Mouse (Mus musculus) embryonic facial prominence, embryonic 15.5 days (tissue): ENCODE measurements around the gene Rad18. TPM values are rescaled to one million over a fixed set of nuclear protein-coding genes. Genes with fewer than 3 reads are reported as not detected.

Experiments used
- ATAC-seq: fragments of 200-750 bp; cut with Nextera tagmentation; 2 replicates; pipeline ENCODE4 v1.8.0; 2017; ENCODE audit warnings: low read depth, moderate TSS enrichment; ENCODE audit not compliant: insufficient number of reproducible peaks, low FRiP score, low TSS enrichment
- H3K27ac ChIP-seq: fragments of 300-500 bp; sonication (generic); replicated peaks from 2 replicates; pipeline ENCODE4 v1.5.1; 2015; ENCODE audit warnings: mild to moderate bottlenecking, inconsistent platforms
- H3K27me3 ChIP-seq: fragments of 300-500 bp; sonication (generic); 2 replicates; pipeline ENCODE4 v1.6.1; 2015; ENCODE audit warnings: inconsistent platforms
- H3K36me3 ChIP-seq: fragments of 300-500 bp; sonication (generic); 2 replicates; pipeline ENCODE4 v1.6.1; 2015; ENCODE audit warnings: mild to moderate bottlenecking, inconsistent platforms
- H3K4me1 ChIP-seq: fragments of 300-500 bp; sonication (generic); 2 replicates; pipeline ENCODE4 v1.6.1; 2015; ENCODE audit warnings: inconsistent platforms
- H3K4me2 ChIP-seq: fragments of 300-500 bp; sonication (generic); replicated peaks from 2 replicates; pipeline ENCODE4 v1.6.1; 2015; ENCODE audit warnings: mild to moderate bottlenecking, inconsistent platforms
- H3K4me3 ChIP-seq: fragments of 300-500 bp; sonication (generic); replicated peaks from 2 replicates; pipeline ENCODE4 v1.5.1; 2015; ENCODE audit warnings: mild to moderate bottlenecking, inconsistent platforms
- H3K9ac ChIP-seq: fragments of 300-500 bp; sonication (generic); 2 replicates; pipeline ENCODE4 v1.6.1; 2015; ENCODE audit warnings: inconsistent platforms
- H3K9me3 ChIP-seq: fragments of 300-500 bp; sonication (generic); replicated peaks from 2 replicates; pipeline ENCODE4 v1.6.1; 2016; ENCODE audit warnings: inconsistent platforms
- WGBS: fragments of 180-500 bp; shearing (Covaris S2); methylation state at CpG from one replicate; pipeline ENCODE4 v1.1.7; 2015; 5-methylcytosine and 5-hydroxymethylcytosine counted together
- polyA plus RNA-seq: library from polyadenylated mRNA; unstranded; fragments of >200 nt; fragmentation: Nextera tagmentation; extraction: Ambion mirVana; gene quantifications from 2 replicates; pipeline ENCODE4 v1.2.1, GENCODE M21; 2015

The Rad18 gene
- polyA plus RNA-seq, 1 experiment from 2014 or later, result 30.2 TPM

DNA sequence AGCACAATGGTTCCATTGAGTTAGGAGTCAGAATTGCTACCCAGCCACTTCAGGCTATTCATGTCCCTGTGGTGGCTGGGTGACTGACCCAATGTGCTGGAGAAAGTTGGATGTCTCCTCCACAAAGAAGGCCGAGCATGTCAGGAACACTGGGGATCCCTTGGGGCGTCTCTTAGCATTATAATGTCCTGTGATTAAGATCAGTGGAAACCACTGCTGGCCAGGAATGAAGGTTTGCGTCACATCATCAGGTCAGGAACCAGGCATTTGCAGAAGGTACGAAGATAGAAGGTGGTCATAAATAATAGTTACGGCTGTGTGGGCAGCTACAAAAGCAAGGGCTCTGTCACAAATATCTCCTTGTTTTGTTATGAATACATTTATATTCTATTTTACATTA, 111.5 kb downstream of the Rad18 start:
- 87% methylated on average over 5 of the region's 5 CpGs for WGBS
- no peaks in the 10 kb centered on the region for H3K27me3 ChIP-seq
- H3K36me3 ChIP-seq, result no peaks in the 10 kb centered on the region
- H3K4me2 ChIP-seq, result no peak overlapping the region
- H3K9ac ChIP-seq, result no peak overlapping the region
- H3K9me3 ChIP-seq, result no peaks in the 10 kb centered on the region
- no peak for ATAC-seq
- no peaks in the 10 kb centered on the region for H3K4me1 ChIP-seq
- H3K4me3 ChIP-seq, result no peak overlapping the region
- no peak overlapping the region for H3K27ac ChIP-seq

- Histone ChIP-seq H3K27me3 (no peaks in the 10 kb centered on the region), H3K4me2 (no peak overlapping the region), H3K4me3 (no peak overlapping the region), H3K9me3 (no peaks in the 10 kb centered on the region), H3K36me3 (no peaks in the 10 kb centered on the region), H3K9ac (no peak overlapping the region), H3K27ac (no peak overlapping the region), H3K4me1 (no peaks in the 10 kb centered on the region)
- ATAC-seq, result no peak
- WGBS, result 79% methylated on average over 4 of the region's 4 CpGs
Measured at GRCm38 (mm10) chr6:112582022-112582421, 114.5 kb downstream of the Rad18 start.

- ATAC-seq, result no peak
- 59% methylated on average over 5 of the region's 5 CpGs for WGBS
Measured at GRCm38 (mm10) chr6:112577198-112577597, 119.3 kb downstream of the Rad18 start.

DNA sequence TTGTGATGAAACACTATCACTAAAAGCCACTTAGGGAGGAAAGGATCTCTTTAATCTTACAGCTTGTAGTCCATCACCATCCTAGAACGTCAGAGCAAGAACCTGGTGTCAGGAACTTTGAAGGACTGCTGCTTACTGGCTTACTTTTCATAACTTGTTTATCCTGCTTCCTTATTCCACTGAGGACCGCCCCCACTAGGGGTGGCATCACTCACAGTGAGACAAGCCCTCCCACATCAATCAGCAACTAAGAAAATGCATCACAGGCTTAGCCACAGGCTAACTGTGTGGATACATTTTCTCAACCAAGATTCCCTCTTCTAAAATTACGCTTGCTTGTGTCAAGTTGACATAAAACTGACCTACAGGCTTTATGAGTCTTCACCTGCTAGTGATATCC, 121.9 kb downstream of the Rad18 start:
- H3K4me2 ChIP-seq, result no peak overlapping the region
- H3K9me3 ChIP-seq, result no peaks in the 10 kb centered on the region
- no peak overlapping the region for H3K9ac ChIP-seq
- no peaks in the 10 kb centered on the region for H3K36me3 ChIP-seq
- no peaks in the 10 kb centered on the region for H3K27me3 ChIP-seq
- H3K4me3 ChIP-seq, result no peak overlapping the region
- no peak overlapping the region for H3K27ac ChIP-seq
- WGBS, result 66% methylated on average over 3 of the region's 3 CpGs
- no peak for ATAC-seq
- H3K4me1 ChIP-seq, result no peaks in the 10 kb centered on the region

More at GRCm38 (mm10) chr6:112577198-112577597, 119.3 kb downstream of the Rad18 start:
- no peaks in the 10 kb centered on the region for H3K4me1 ChIP-seq
- no peaks in the 10 kb centered on the region for H3K36me3 ChIP-seq
- H3K27ac ChIP-seq, result no peak overlapping the region
- H3K9ac ChIP-seq, result no peak overlapping the region
- H3K4me2 ChIP-seq, result no peak overlapping the region
- H3K9me3 ChIP-seq, result no peaks in the 10 kb centered on the region
- no peaks in the 10 kb centered on the region for H3K27me3 ChIP-seq
- no peak overlapping the region for H3K4me3 ChIP-seq

DNA sequence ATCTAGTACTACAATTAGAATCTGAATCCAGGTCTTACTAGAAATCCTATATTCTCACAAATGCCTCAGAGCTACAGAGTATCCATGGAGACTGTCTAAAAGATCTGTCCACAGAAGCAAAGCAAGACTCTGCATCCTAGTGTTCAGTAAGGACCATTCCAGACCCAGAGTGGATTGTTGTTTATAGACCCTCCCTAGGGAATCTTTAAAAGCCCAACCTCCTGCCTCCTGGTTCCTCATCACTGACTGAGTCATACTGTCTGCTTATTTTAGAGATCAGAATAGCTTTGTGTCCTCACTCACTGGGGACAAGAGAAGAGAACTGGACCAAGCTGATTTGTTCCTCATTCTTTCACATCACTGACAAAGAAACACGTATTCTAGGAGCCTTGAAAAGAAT, 126.1 kb downstream of the Rad18 start:
- Histone ChIP-seq H3K4me2 (no peak overlapping the region), H3K27me3 (no peaks in the 10 kb centered on the region), H3K27ac (no peak overlapping the region), H3K4me3 (no peak overlapping the region), H3K36me3 (no peaks in the 10 kb centered on the region), H3K9me3 (no peaks in the 10 kb centered on the region), H3K4me1 (no peaks in the 10 kb centered on the region), H3K9ac (no peak overlapping the region)
- ATAC-seq, result no peak
- WGBS, result 50% methylated on average over 1 of the region's 1 CpGs

Other genes starting within 250 kb of the Rad18 start
- 31.2 and 38.7 TPM in 2 replicates for gene Cav3, start 237.2 kb downstream of the Rad18 start, polyA plus RNA-seq
- gene Oxtr, start 206.7 kb downstream of the Rad18 start, polyA plus RNA-seq, result 0.73 and 0.85 TPM in 2 replicates